Mouse (Mus musculus) lung, adult 2 months (tissue): ENCODE data around the gene Fxyd6.

Experiments used
- CTCF ChIP-seq: fragments of 200-500 bp; IDR thresholded peaks from 2 replicates; pipeline ENCODE4 v1.5.1; 2011; ENCODE audit warnings: mild to moderate bottlenecking, low read length, control low read depth; ENCODE audit not compliant: insufficient read depth
- POLR2A ChIP-seq: fragments of 200-500 bp; IDR thresholded peaks from 2 replicates; pipeline ENCODE4 v1.6.1; 2011; ENCODE audit warnings: low read depth, mild to moderate bottlenecking, control low read depth, low read length, borderline replicate concordance; ENCODE audit errors: extremely low read depth

DNA sequence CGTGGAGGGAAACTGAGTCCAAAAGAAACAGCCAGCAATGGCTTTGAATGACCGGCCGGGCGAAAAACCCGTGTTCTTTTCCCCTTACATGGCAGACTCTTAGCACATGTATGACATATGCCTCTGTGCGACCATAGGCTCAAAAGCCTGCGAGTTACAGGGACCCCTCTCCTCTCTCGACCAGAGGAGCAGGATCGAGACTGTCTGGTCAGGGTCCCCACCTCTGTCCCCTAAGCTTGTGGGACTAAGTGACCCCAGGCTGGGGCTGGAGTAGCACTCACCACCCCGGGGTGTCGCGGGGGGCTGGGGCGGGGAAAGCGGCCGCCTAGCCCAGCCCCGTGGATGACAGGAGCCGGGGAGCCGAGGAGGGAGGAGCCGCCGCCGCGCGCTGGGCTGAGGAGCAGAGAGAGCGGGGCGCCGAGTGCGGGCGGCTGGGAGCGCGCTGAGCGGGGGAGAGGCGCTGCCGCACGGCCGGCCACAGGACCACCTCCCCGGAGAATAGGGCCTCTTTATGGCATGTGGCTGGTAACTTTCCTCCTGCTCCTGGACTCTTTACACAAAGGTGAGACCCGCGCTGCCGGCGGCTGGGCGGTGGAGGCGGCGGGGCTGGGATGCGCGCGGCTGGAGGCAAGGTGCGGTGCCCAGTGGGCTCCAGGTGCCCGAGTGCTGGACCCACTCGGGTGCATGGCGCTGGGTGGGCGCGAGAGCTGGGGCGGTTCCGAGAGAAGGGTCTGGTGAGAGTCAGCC, 60.1 kb downstream of the Fxyd6 start:
- no peak for TF ChIP-seq CTCF
- no peak for TF ChIP-seq POLR2A
